Mouse (Mus musculus): ENCODE results near the gene Olfr862. TPM values are rescaled to one million over a fixed set of nuclear protein-coding genes. Genes with fewer than 3 reads are reported as not detected.

Gene Olfr862
- total RNA-seq (2021) = not detected in 2 replicates
- long read RNA-seq, experiment 1 = 0 reads
- long read RNA-seq, experiment 2 = 0 reads

GRCm38 (mm10) chr9:19887904-19888303 lies at the start of gene Olfr862:
Gene Olfr862 (minus strand): TSS chr9:19888004.
- DNase-seq = no peak

GRCm38 (mm10) chr9:19916565-19916964 lies 28.8 kb upstream of the Olfr862 start, which contains the start of gene Olfr77:
Gene Olfr77 (plus strand): TSS chr9:19916865.
- DNase-seq = no peak

- no peak for DNase-seq
Observed at GRCm38 (mm10) chr9:19911170-19911569, 23.4 kb upstream of the Olfr862 start.

GRCm38 (mm10) chr9:19849647-19850046 lies 38.2 kb downstream of the Olfr862 start, which contains the start of gene Olfr860:
Gene Olfr860 (minus strand): TSS chr9:19849747.
- no peak for DNase-seq

Other genes with a start within 250 kb of the Olfr862 start
- not detected in 2 replicates for gene Olfr857, start 178.6 kb downstream of the Olfr862 start, total RNA-seq (2021)
- not detected in 2 replicates for gene Olfr58, start 107.7 kb downstream of the Olfr862 start, total RNA-seq (2021)
- not detected in 2 replicates for gene Olfr859, start 83.1 kb downstream of the Olfr862 start, total RNA-seq (2021)
- not detected in 2 replicates for gene Olfr860, start 38.3 kb downstream of the Olfr862 start, total RNA-seq (2021)
- gene Olfr77, start 28.9 kb upstream of the Olfr862 start, total RNA-seq (2021) = not detected in 2 replicates
- not detected in 2 replicates for gene Olfr866, start 140.0 kb upstream of the Olfr862 start, total RNA-seq (2021)
- gene Olfr867, start 169.6 kb upstream of the Olfr862 start, total RNA-seq (2021) = not detected in 2 replicates
- not detected in 2 replicates for gene Olfr868, start 210.6 kb upstream of the Olfr862 start, total RNA-seq (2021)
- gene Olfr869, start 241.0 kb upstream of the Olfr862 start, total RNA-seq (2021) = not detected in 2 replicates